Mouse (Mus musculus) CH12.LX (cell line): ENCODE results near the gene Tfec. TPM values are rescaled to one million over a fixed set of nuclear protein-coding genes. Genes with fewer than 3 reads are reported as not detected.

Source experiments
- DNase-seq: peaks from one replicate; pipeline ENCODE4 v3.0.0-alpha.2; 2013; ENCODE audit errors: extremely low read depth
- H3K27ac ChIP-seq: 2 replicates; pipeline ENCODE4 v1.5.1; 2012; ENCODE audit warnings: low read depth, mild to moderate bottlenecking, control low read depth, moderate library complexity; ENCODE audit not compliant: insufficient read depth
- H3K27me3 ChIP-seq: replicated peaks from 2 replicates; pipeline ENCODE3; 2012; ENCODE audit warnings: inconsistent platforms
- H3K36me3 ChIP-seq, 2 experiments: replicated peaks in 1 of 2; 2 replicates each; pipeline versions ENCODE3 to v1.6.1; 2012; ENCODE audit warnings: inconsistent platforms in 1 of 2, low read length in 1 of 2, mild to moderate bottlenecking in 1 of 2, mixed read lengths in 1 of 2, moderate library complexity in 1 of 2; ENCODE audit not compliant: control insufficient read depth in 1 of 2, insufficient read depth in 1 of 2
- H3K4me1 ChIP-seq, 2 experiments: 2 replicates each; pipeline ENCODE4 v1.6.1; 2012; ENCODE audit warnings: inconsistent platforms in 1 of 2, moderate library complexity in 1 of 2; ENCODE audit not compliant: insufficient read depth in 2 of 2, control insufficient read depth in 1 of 2
- H3K4me2 ChIP-seq: 2 replicates; pipeline ENCODE4 v1.6.1; 2012; ENCODE audit warnings: low read depth, mild to moderate bottlenecking, control low read depth; ENCODE audit not compliant: poor library complexity, insufficient read depth, severe bottlenecking
- H3K4me3 ChIP-seq, 3 experiments: fragments of 150-350 bp in 1 of 3; sonication (generic) in 1 of 3; replicated peaks in 1 of 3; 2 replicates each; pipeline versions ENCODE3 to v1.5.1; 2011 to 2012; ENCODE audit warnings: low read depth in 2 of 3, low read length in 2 of 3, mild to moderate bottlenecking in 2 of 3, moderate library complexity in 2 of 3, control low read depth in 1 of 3, improper control_type of control experiment in 1 of 3, inconsistent platforms in 1 of 3, mixed read lengths in 1 of 3; ENCODE audit not compliant: poor library complexity in 1 of 3
- H3K79me2 ChIP-seq: replicated peaks from 2 replicates; pipeline ENCODE4 v1.6.1; 2012; ENCODE audit warnings: mild to moderate bottlenecking, moderate library complexity; ENCODE audit not compliant: control insufficient read depth, poor library complexity, insufficient read depth, severe bottlenecking; ENCODE audit errors: extremely low read depth
- H3K9ac ChIP-seq: 2 replicates; pipeline ENCODE4 v1.6.1; 2012; ENCODE audit warnings: low read depth, mild to moderate bottlenecking, control low read depth, moderate library complexity; ENCODE audit not compliant: insufficient read depth
- H3K9me3 ChIP-seq: replicated peaks from 2 replicates; pipeline ENCODE3; 2012; ENCODE audit warnings: low read length, inconsistent platforms, mixed read lengths
- CTCF ChIP-seq, 2 experiments: IDR thresholded peaks in 1 of 2; conservative IDR thresholded peaks in 1 of 2; 2 replicates each; pipeline ENCODE4 v1.5.1; 2011 to 2012; ENCODE audit warnings: low read depth in 2 of 2, low read length in 2 of 2, improper control_type of control experiment in 1 of 2, inconsistent platforms in 1 of 2, mild to moderate bottlenecking in 1 of 2, moderate library complexity in 1 of 2
- ELF1 ChIP-seq: IDR thresholded peaks from 2 replicates; pipeline ENCODE4 v1.6.1; 2014; ENCODE audit warnings: low read depth, mild to moderate bottlenecking, inconsistent platforms, low read length, improper control_type of control experiment
- EP300 ChIP-seq: IDR thresholded peaks from 2 replicates; pipeline ENCODE4 v1.6.1; 2011; ENCODE audit warnings: low read length, improper control_type of control experiment
- HCFC1 ChIP-seq: IDR thresholded peaks from 2 replicates; pipeline ENCODE4 v1.6.1; 2012; ENCODE audit warnings: low read depth, mild to moderate bottlenecking, inconsistent platforms, low read length, improper control_type of control experiment
- JUND ChIP-seq: conservative IDR thresholded peaks from 2 replicates; pipeline ENCODE4 v1.6.1; 2011; ENCODE audit warnings: low read depth, low read length, improper control_type of control experiment
- KAT2A ChIP-seq: IDR thresholded peaks from 2 replicates; pipeline ENCODE4 v1.6.1; 2012; ENCODE audit warnings: low read length, improper control_type of control experiment, inconsistent platforms; ENCODE audit not compliant: insufficient replicate concordance
- MAX ChIP-seq: IDR thresholded peaks from 2 replicates; pipeline ENCODE4 v1.6.1; 2011; ENCODE audit warnings: low read length, improper control_type of control experiment
- MAZ ChIP-seq: IDR thresholded peaks from 2 replicates; pipeline ENCODE4 v1.6.1; 2012; ENCODE audit warnings: low read depth, mild to moderate bottlenecking, inconsistent platforms, low read length, improper control_type of control experiment, moderate library complexity
- MYC ChIP-seq: IDR thresholded peaks from 2 replicates; pipeline ENCODE4 v1.6.1; 2011; ENCODE audit warnings: low read depth, mild to moderate bottlenecking, improper control_type of control experiment, low read length
- NELFE ChIP-seq: IDR thresholded peaks from 2 replicates; pipeline ENCODE4 v1.6.1; 2011; ENCODE audit warnings: low read depth, low read length, improper control_type of control experiment
- PAX5 ChIP-seq: IDR thresholded peaks from 2 replicates; pipeline ENCODE4 v1.6.1; 2012; ENCODE audit warnings: low read length, inconsistent platforms, mixed read lengths
- POLR2A ChIP-seq: IDR thresholded peaks from 2 replicates; pipeline ENCODE4 v1.6.1; 2011; ENCODE audit warnings: low read depth, mild to moderate bottlenecking, improper control_type of control experiment, low read length
- POLR2AphosphoS2 ChIP-seq: IDR thresholded peaks from 2 replicates; pipeline ENCODE4 v1.6.1; 2011; ENCODE audit warnings: low read depth, low read length, improper control_type of control experiment
- RAD21 ChIP-seq: IDR thresholded peaks from 2 replicates; pipeline ENCODE4 v1.6.1; 2011; ENCODE audit warnings: low read depth, mild to moderate bottlenecking, low read length, improper control_type of control experiment, moderate library complexity
- RCOR1 ChIP-seq: conservative IDR thresholded peaks from 2 replicates; pipeline ENCODE4 v1.6.1; 2012; ENCODE audit warnings: low read depth, mild to moderate bottlenecking, inconsistent platforms, low read length, improper control_type of control experiment
- SIN3A ChIP-seq: IDR thresholded peaks from 2 replicates; pipeline ENCODE4 v1.6.1; 2012; ENCODE audit warnings: low read length, improper control_type of control experiment, inconsistent platforms
- TBP ChIP-seq: conservative IDR thresholded peaks from 2 replicates; pipeline ENCODE4 v1.6.1; 2011; ENCODE audit warnings: low read depth, low read length, improper control_type of control experiment
- TCF12 ChIP-seq: IDR thresholded peaks from 2 replicates; pipeline ENCODE4 v1.6.1; 2014; ENCODE audit warnings: low read depth, mild to moderate bottlenecking, inconsistent platforms, low read length, improper control_type of control experiment
- dilution Hi-C: fragments of 300-500 bp; cut with MboI; formaldehyde crosslinking; loops from 2 replicates; pipeline ENCODE4 v1.14.3; 2020; ENCODE audit warnings: low sequenced_read_pairs; ENCODE audit not compliant: extremely low pct_unique_long_range_greater_than_20kb, extremely low pct_ligation_motif_present
- in situ Hi-C: fragments of 300-500 bp; cut with MboI; formaldehyde crosslinking; loops from 3 replicates; pipeline ENCODE4 v1.14.3; 2019; ENCODE audit warnings: low sequenced_read_pairs, low pct_ligation_motif_present, low pct_unique_long_range_greater_than_20kb, mixed read lengths
- polyA plus RNA-seq: library from polyadenylated mRNA; unstranded; fragments of >175 nt; gene quantifications from 2 replicates; pipeline ENCODE4 v1.2.1, GENCODE M21; 2012; ENCODE audit warnings: low read depth; ENCODE audit not compliant: insufficient read length
- total RNA-seq, 2 experiments: library from RNA; depleted of rRNA; stranded (reverse); fragments of 300-350 nt in 1 of 2; fragments of >200 nt in 1 of 2; gene quantifications; 2 replicates each; pipeline ENCODE4 v1.2.3; 2012 to 2014

The Tfec gene
- total and polyA plus RNA-seq, 3 experiments = not detected

GRCm38 (mm10) chr6:16920111-16920656 lies 21.9 kb upstream of the Tfec start:
- dilution Hi-C loops (no loop called here), in situ Hi-C loops (no loop called here)
- Histone ChIP-seq H3K9ac (no peak overlapping the region), H3K79me2 (no peaks in the 10 kb centered on the region), H3K36me3 (no peaks in the 10 kb centered on the region), H3K27ac (no peak overlapping the region), H3K27me3 (no peaks in the 10 kb centered on the region), H3K4me2 (no peak overlapping the region), H3K4me3 (no peak overlapping the region), H3K4me1 (no peaks in the 10 kb centered on the region), H3K9me3 (no peaks in the 10 kb centered on the region)
- no peak for DNase-seq
- TF ChIP-seq MAX (no peak), HCFC1 (no peak), TBP (no peak), KAT2A (no peak), POLR2A (no peak), TCF12 (no peak), PAX5 (no peak), CTCF (conservative IDR thresholded peaks at IDR 0.05 in 1 of 2, IDR thresholded peaks at IDR 0.05 in 1 of 2; ENCODE audit: low read depth in 2 of 2, low read length in 2 of 2) (no peak), RCOR1 (no peak), EP300 (no peak), ELF1 (no peak), NELFE (no peak)

GRCm38 (mm10) chr6:16891819-16892218 lies 6.4 kb downstream of the Tfec start:
- no peaks in the 10 kb centered on the region for H3K79me2 ChIP-seq
- no peaks in the 10 kb centered on the region for H3K27me3 ChIP-seq
- H3K9ac ChIP-seq = no peak overlapping the region
- H3K9me3 ChIP-seq = no peaks in the 10 kb centered on the region
- TF ChIP-seq POLR2AphosphoS2 (no peak), MAZ (no peak), PAX5 (no peak), SIN3A (no peak), MAX (no peak), RAD21 (no peak), JUND (no peak), MYC (no peak), KAT2A (no peak)
- DNase-seq = no peak
- no peaks in the 10 kb centered on the region for H3K36me3 ChIP-seq
- no peak overlapping the region for H3K27ac ChIP-seq
- 0 out of 4 replicates have a peak, but pooled peaks cover 0 to under 1% of the 10 kb centered on the region in 2 experiments for H3K4me1 ChIP-seq
- H3K4me3 ChIP-seq = no peak overlapping the region
- no peak overlapping the region for H3K4me2 ChIP-seq
- dilution Hi-C loops (no loop called here), in situ Hi-C loops (no loop called here)
